Mouse (Mus musculus): ENCODE measurements around the gene 1700123O20Rik. TPM values are rescaled to one million over a fixed set of nuclear protein-coding genes. Genes with fewer than 3 reads are reported as not detected.

1700123O20Rik gene
- polyA plus RNA-seq, 1 experiment from 2014 or later: 93.3 TPM

DNA sequence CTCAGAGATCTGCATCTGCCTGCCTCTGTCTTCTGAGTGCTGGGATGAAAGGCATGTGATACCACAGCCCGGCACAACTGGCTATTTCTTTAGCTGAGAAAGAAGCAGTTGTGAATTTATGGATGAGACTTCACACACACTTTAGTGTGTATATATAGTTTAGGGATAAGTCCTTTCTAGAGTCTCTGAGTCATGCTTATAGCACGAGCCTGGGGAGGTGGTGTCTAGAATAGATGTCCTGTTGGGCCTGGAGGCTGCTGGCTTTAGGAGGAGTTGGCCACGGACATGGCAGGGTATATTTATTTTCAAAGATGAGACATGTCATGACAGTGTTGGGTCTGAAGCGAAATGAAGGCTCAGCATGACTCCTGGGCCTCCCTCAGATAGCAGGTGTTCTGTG, 48.0 kb downstream of the 1700123O20Rik start:
- no peaks in the 10 kb centered on the region for H3K4me1 ChIP-seq
- H3K36me3 ChIP-seq: no peaks in the 10 kb centered on the region
- no peak overlapping the region for H3K27ac ChIP-seq
- 74% methylated on average over 4 of the region's 4 CpGs for WGBS
- no peak overlapping the region for H3K4me2 ChIP-seq (replicated peaks)
- no peak overlapping the region for H3K9ac ChIP-seq
- ATAC-seq (ENCODE audit: low FRiP score, low read depth): no peak
- no peaks in the 10 kb centered on the region for H3K27me3 ChIP-seq (replicated peaks)
- no peaks in the 10 kb centered on the region for H3K9me3 ChIP-seq
- H3K4me3 ChIP-seq: no peak overlapping the region

DNA sequence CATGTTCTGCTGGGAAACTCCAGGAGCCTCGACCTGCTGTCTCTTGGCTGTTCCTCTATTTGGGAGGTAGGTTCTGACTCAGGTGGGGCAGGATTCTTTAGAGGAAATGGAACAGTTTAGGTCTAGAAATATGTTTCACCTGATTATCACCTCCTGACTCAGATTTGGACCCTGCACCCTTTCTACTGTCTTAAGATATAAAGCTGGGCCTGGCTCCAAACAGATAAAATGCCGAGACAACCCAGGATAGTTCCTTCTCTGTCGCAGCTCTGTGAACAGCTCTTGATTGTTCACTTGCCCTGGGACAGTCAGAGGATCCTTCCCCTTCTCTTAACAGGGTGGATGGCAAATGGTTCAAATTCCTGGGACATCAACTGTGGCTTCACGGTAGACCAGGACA, 49.2 kb downstream of the 1700123O20Rik start:
- Histone ChIP-seq H3K9me3 (no peaks in the 10 kb centered on the region), H3K9ac (no peak overlapping the region), H3K36me3 (no peaks in the 10 kb centered on the region), H3K4me1 (no peaks in the 10 kb centered on the region), H3K27me3 (replicated peaks) (no peaks in the 10 kb centered on the region), H3K4me2 (replicated peaks) (no peak overlapping the region), H3K4me3 (no peak overlapping the region), H3K27ac (no peak overlapping the region)
- 85% methylated on average over 4 of the region's 4 CpGs for WGBS
- no peak for ATAC-seq (ENCODE audit: low FRiP score, low read depth)

- Histone ChIP-seq H3K27me3 (replicated peaks) (no peaks in the 10 kb centered on the region), H3K9ac (no peak overlapping the region), H3K4me3 (no peak overlapping the region), H3K4me1 (no peaks in the 10 kb centered on the region), H3K36me3 (no peaks in the 10 kb centered on the region), H3K9me3 (no peaks in the 10 kb centered on the region), H3K27ac (no peak overlapping the region), H3K4me2 (replicated peaks) (no peak overlapping the region)
- no peak for ATAC-seq (ENCODE audit: low FRiP score, low read depth)
- WGBS: 78% methylated on average over 14 of the region's 14 CpGs
These were observed 50.8 kb downstream of the 1700123O20Rik start for GRCm38 (mm10) chr14:54736555-54737552.

- no peaks in the 10 kb centered on the region for H3K36me3 ChIP-seq
- H3K4me1 ChIP-seq: no peaks in the 10 kb centered on the region
- no peak overlapping the region for H3K4me3 ChIP-seq
- H3K27me3 ChIP-seq (replicated peaks): no peaks in the 10 kb centered on the region
- no peaks in the 10 kb centered on the region for H3K9me3 ChIP-seq
- H3K9ac ChIP-seq: no peak overlapping the region
- ATAC-seq (ENCODE audit: low FRiP score, low read depth): no peak
- 77% methylated on average over 10 of the region's 10 CpGs for WGBS
- no peak overlapping the region for H3K4me2 ChIP-seq (replicated peaks)
- no peak overlapping the region for H3K27ac ChIP-seq
These were observed 51.6 kb downstream of the 1700123O20Rik start for GRCm38 (mm10) chr14:54737634-54738033.

Small RNA genes within 50 kb of the gene (microRNA-seq; reads per million reads assigned to microRNA genes)
- not detected for gene Mir6948

Other genes with a start within 250 kb of the 1700123O20Rik start
- 34.9 and 37.5 TPM in 2 replicates for gene Lrp10, start 222.1 kb upstream of the 1700123O20Rik start, polyA plus RNA-seq (2016; fragmentation: Nextera tagmentation; extraction: Ambion mirVana)
- gene Rem2, start 210.1 kb upstream of the 1700123O20Rik start, polyA plus RNA-seq (2016; fragmentation: Nextera tagmentation; extraction: Ambion mirVana): 40.0 and 41.4 TPM in 2 replicates
- gene Prmt5, start 168.7 kb upstream of the 1700123O20Rik start, polyA plus RNA-seq (2016; fragmentation: Nextera tagmentation; extraction: Ambion mirVana): 102 and 105 TPM in 2 replicates
- 32.1 and 37.9 TPM in 2 replicates for gene Haus4, start 131.6 kb upstream of the 1700123O20Rik start, polyA plus RNA-seq (2016; fragmentation: Nextera tagmentation; extraction: Ambion mirVana)
- 32.9 and 36.6 TPM in 2 replicates for gene Ajuba, start 108.7 kb upstream of the 1700123O20Rik start, polyA plus RNA-seq (2016; fragmentation: Nextera tagmentation; extraction: Ambion mirVana)
- gene 4931414P19Rik, start 80.2 kb upstream of the 1700123O20Rik start, polyA plus RNA-seq (2016; fragmentation: Nextera tagmentation; extraction: Ambion mirVana): 8.4 and 8.6 TPM in 2 replicates
- 404 and 429 TPM in 2 replicates for gene Psmb5, start 68.2 kb upstream of the 1700123O20Rik start, polyA plus RNA-seq (2016; fragmentation: Nextera tagmentation; extraction: Ambion mirVana)
- not detected in 2 replicates for gene Psmb11, start 64.8 kb upstream of the 1700123O20Rik start, polyA plus RNA-seq (2016; fragmentation: Nextera tagmentation; extraction: Ambion mirVana)
- not detected in 2 replicates for gene Gm17606, start 45.3 kb upstream of the 1700123O20Rik start, polyA plus RNA-seq (2016; fragmentation: Nextera tagmentation; extraction: Ambion mirVana)
- 9.5 and 10.0 TPM in 2 replicates for gene Cdh24, start 44.9 kb upstream of the 1700123O20Rik start, polyA plus RNA-seq (2016; fragmentation: Nextera tagmentation; extraction: Ambion mirVana)
- 140 and 167 TPM in 2 replicates for gene Acin1, start 715 bp downstream of the 1700123O20Rik start, polyA plus RNA-seq (2016; fragmentation: Nextera tagmentation; extraction: Ambion mirVana)
- 0.10 and 0.17 TPM in 2 replicates for gene Gm29776, start 12.6 kb downstream of the 1700123O20Rik start, polyA plus RNA-seq (2016; fragmentation: Nextera tagmentation; extraction: Ambion mirVana)
- 0.15 TPM in 1 of 2 replicates, not detected in the other for gene Cebpe, start 26.0 kb downstream of the 1700123O20Rik start, polyA plus RNA-seq (2016; fragmentation: Nextera tagmentation; extraction: Ambion mirVana)
- gene Slc7a8, start 95.7 kb downstream of the 1700123O20Rik start, polyA plus RNA-seq (2016; fragmentation: Nextera tagmentation; extraction: Ambion mirVana): 3.1 and 3.7 TPM in 2 replicates
- gene Rnf212b, start 127.9 kb downstream of the 1700123O20Rik start, polyA plus RNA-seq (2016; fragmentation: Nextera tagmentation; extraction: Ambion mirVana): not detected in 2 replicates
- gene Homez, start 184.7 kb downstream of the 1700123O20Rik start, polyA plus RNA-seq (2016; fragmentation: Nextera tagmentation; extraction: Ambion mirVana): 15.7 and 16.6 TPM in 2 replicates
- 1.1 and 1.4 TPM in 2 replicates for gene Ppp1r3e, start 191.3 kb downstream of the 1700123O20Rik start, polyA plus RNA-seq (2016; fragmentation: Nextera tagmentation; extraction: Ambion mirVana)
- 3.8 and 4.1 TPM in 2 replicates for gene Bcl2l2, start 197.2 kb downstream of the 1700123O20Rik start, polyA plus RNA-seq (2016; fragmentation: Nextera tagmentation; extraction: Ambion mirVana)
- not detected in 2 replicates for gene Gm20521, start 197.2 kb downstream of the 1700123O20Rik start, polyA plus RNA-seq (2016; fragmentation: Nextera tagmentation; extraction: Ambion mirVana)
- gene Pabpn1, start 206.3 kb downstream of the 1700123O20Rik start, polyA plus RNA-seq (2016; fragmentation: Nextera tagmentation; extraction: Ambion mirVana): 214 and 236 TPM in 2 replicates
- gene Slc22a17, start 226.9 kb downstream of the 1700123O20Rik start, polyA plus RNA-seq (2016; fragmentation: Nextera tagmentation; extraction: Ambion mirVana): 126 and 131 TPM in 2 replicates
- gene Efs, start 239.9 kb downstream of the 1700123O20Rik start, polyA plus RNA-seq (2016; fragmentation: Nextera tagmentation; extraction: Ambion mirVana): 29.1 and 31.2 TPM in 2 replicates
- gene Il25, start 246.5 kb downstream of the 1700123O20Rik start, polyA plus RNA-seq (2016; fragmentation: Nextera tagmentation; extraction: Ambion mirVana): 0.19 and 0.48 TPM in 2 replicates